Mouse (Mus musculus) spleen, adult 2 months (tissue): Measurements from ENCODE around the gene Eddm3b.

Experiments used
- CTCF ChIP-seq: fragments of 200-500 bp; IDR thresholded peaks from 2 replicates; pipeline ENCODE4 v1.5.1; 2011; ENCODE audit warnings: mild to moderate bottlenecking, inconsistent platforms; ENCODE audit not compliant: insufficient read depth, insufficient read length, insufficient replicate concordance; ENCODE audit errors: extremely low read depth
- POLR2A ChIP-seq: fragments of 200-500 bp; IDR thresholded peaks from 2 replicates; pipeline ENCODE4 v1.6.1; 2011; ENCODE audit warnings: low read depth, low read length, inconsistent platforms

GRCm38 (mm10) chr14:51094921-51095320 lies 19.3 kb upstream of the Eddm3b start:
- TF ChIP-seq POLR2A, result no peak
- no peak for TF ChIP-seq CTCF
